ENCODE assay signal across 14 mouse cellular contexts in genomic region chr10:83094248-83094647, GRCm38 (mm10).
DNase-seq lines count a peak whose midpoint lies in the region; ATAC-seq lines count a peak whose summit lies in the region.
"Had no signal": no experiment of that assay in that cellular context is flagged by ENCODE, and none has a peak within 500 bp of the region (broad histone marks: within the 10 kb centered on the region; RNA-seq: fewer than 3 reads in every experiment).

No protein-coding gene starts in this region.

- no peak overlapping the region for H3K4me3 ChIP-seq in limb, embryonic 10.5 days
- H3K4me3 ChIP-seq: embryonic facial prominence, embryonic 15.5 days; hindbrain, embryonic 15.5 days; neural tube, embryonic 13.5 days had no signal

- H3K36me3 ChIP-seq in limb, embryonic 10.5 days, result no peaks in the 10 kb centered on the region
- H3K36me3 ChIP-seq: embryonic facial prominence, embryonic 15.5 days; hindbrain, embryonic 15.5 days; neural tube, embryonic 13.5 days had no signal

- no peak overlapping the region for H3K27ac ChIP-seq in limb, embryonic 10.5 days
- H3K27ac ChIP-seq: embryonic facial prominence, embryonic 15.5 days; hindbrain, embryonic 15.5 days; neural tube, embryonic 13.5 days had no signal

- H3K4me1 ChIP-seq in limb, embryonic 10.5 days, result peaks cover 44% of the 10 kb centered on the region

- H3K9me3 ChIP-seq in limb, embryonic 10.5 days (replicated peaks), result no peaks in the 10 kb centered on the region
- H3K9me3 ChIP-seq: embryonic facial prominence, embryonic 15.5 days; G1E; hindbrain, embryonic 15.5 days; neural tube, embryonic 13.5 days had no signal

- H3K27me3 ChIP-seq in limb, embryonic 10.5 days (ENCODE audit: low read depth, poor library complexity, severe bottlenecking), result no peaks in the 10 kb centered on the region
- H3K27me3 ChIP-seq: embryonic facial prominence, embryonic 15.5 days; hindbrain, embryonic 15.5 days; neural tube, embryonic 13.5 days had no signal

- WGBS in limb, embryonic 10.5 days, result 84% methylated on average over 10 of the region's 10 CpGs

- peak; percentile 50 for ATAC-seq in inflammation-experienced regulatory T-cells, adult 6 months

- peak; percentile 39 for DNase-seq in 3134 (ENCODE audit: extremely low read depth, insufficient read length, low spot score)
- DNase-seq in 3T3-L1 (ENCODE audit: low read depth, low spot score), result peak; percentile 41
- peak; percentile 14 for DNase-seq in MN1 (ENCODE audit: low spot score)
- DNase-seq in right cerebral cortex, postnatal 14 days, result no peak
- DNase-seq in kidney, postnatal 14 days, result no peak
- DNase-seq in limb, embryonic 10.5 days (ENCODE audit: low spot score), result no peak
- DNase-seq: cerebellum, adult 8-10 months; kidney, postnatal 25 days; lung, postnatal 14 days had no signal

Comparison
In these comparisons a context has a peak if more than half of its experiments do, and no peak if none do; other contexts are left out.
1. DNase-seq: peak in 3134 (single experiment), 3T3-L1 (single experiment) and MN1 (single experiment); none in right cerebral cortex, postnatal 14 days (single experiment), kidney, postnatal 14 days (single experiment) and limb, embryonic 10.5 days (single experiment).